Mouse (Mus musculus) embryonic fibroblast, embryonic 13.5 days (primary cell): ENCODE data around the gene Cdkn1c.

ENCODE experiments used
- CTCF ChIP-seq: IDR thresholded peaks from 2 replicates; pipeline ENCODE4 v1.5.1; 2011; ENCODE audit warnings: mild to moderate bottlenecking, control low read depth, low read length, moderate library complexity, borderline replicate concordance; ENCODE audit not compliant: insufficient read depth
- POLR2A ChIP-seq: IDR thresholded peaks from 2 replicates; pipeline ENCODE4 v1.6.1; 2011; ENCODE audit warnings: low read depth, mild to moderate bottlenecking, control low read depth, low read length, moderate library complexity

DNA sequence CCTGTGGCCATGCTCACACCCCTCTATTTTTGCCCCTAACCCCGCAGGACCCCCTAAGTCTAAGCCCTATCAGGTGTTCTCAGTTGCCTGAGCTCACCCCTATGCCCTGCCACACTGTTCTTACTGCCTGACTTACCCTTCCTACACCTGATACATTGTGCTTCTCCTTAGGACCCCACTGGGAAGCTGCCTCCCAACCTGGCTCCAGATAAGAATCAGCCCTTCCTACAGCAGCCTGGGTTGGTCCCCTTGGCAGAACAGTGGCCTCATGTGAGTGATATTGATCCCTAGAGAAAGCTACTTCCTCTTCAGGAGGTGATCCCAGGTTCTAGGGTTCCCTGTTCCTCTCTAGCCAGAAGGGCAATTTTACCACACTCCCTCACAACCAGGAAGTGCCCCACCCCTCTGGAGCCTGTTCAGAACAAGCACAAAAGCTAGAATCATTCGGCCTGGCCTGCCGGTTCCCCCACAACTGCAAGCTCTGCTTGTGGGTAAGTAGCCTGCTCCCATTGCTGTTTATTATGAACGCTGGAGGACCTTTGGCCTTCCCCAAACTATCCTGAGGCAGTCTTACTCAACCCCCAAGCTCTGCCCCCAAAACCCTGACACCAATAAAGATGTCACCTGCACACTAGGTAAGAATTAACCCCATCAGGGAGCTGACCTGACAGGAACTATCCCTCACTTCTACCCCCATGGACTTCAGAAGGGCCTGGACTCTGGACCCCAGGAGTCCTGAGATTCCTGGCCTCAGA, 12.7 kb upstream of the Cdkn1c start, which contains the start of gene Slc22a18:
- TF ChIP-seq POLR2A (no peak), CTCF (no peak)
